Mouse (Mus musculus) limb, embryonic 12.5 days (tissue): ENCODE results near the gene Rapgef6. TPM values are rescaled to one million over a fixed set of nuclear protein-coding genes. Genes with fewer than 3 reads are reported as not detected.

Experiments
- ATAC-seq: fragments of 200-750 bp; cut with Nextera tagmentation; 2 replicates; pipeline ENCODE4 v1.8.0; 2017; ENCODE audit warnings: low read depth, moderate TSS enrichment; ENCODE audit not compliant: insufficient number of reproducible peaks, insufficient read depth, low FRiP score, low TSS enrichment
- H3K27ac ChIP-seq: fragments of 300-500 bp; sonication (generic); 2 replicates; pipeline ENCODE4 v1.5.1; 2016; ENCODE audit warnings: mild to moderate bottlenecking, moderate library complexity
- H3K27me3 ChIP-seq: fragments of 300-500 bp; sonication (generic); 2 replicates; pipeline ENCODE4 v1.6.1; 2016; ENCODE audit warnings: mild to moderate bottlenecking, moderate library complexity
- H3K36me3 ChIP-seq: fragments of 300-500 bp; sonication (generic); 2 replicates; pipeline ENCODE4 v1.6.1; 2016; ENCODE audit warnings: mild to moderate bottlenecking, moderate library complexity
- H3K4me1 ChIP-seq: fragments of 300-500 bp; sonication (generic); replicated peaks from 2 replicates; pipeline ENCODE4 v1.6.1; 2016
- H3K4me2 ChIP-seq: fragments of 300-500 bp; sonication (generic); 2 replicates; pipeline ENCODE4 v1.6.1; 2016; ENCODE audit warnings: mild to moderate bottlenecking, moderate library complexity
- H3K4me3 ChIP-seq: fragments of 300-500 bp; sonication (generic); replicated peaks from 2 replicates; pipeline ENCODE4 v1.5.1; 2016; ENCODE audit warnings: mild to moderate bottlenecking
- H3K9ac ChIP-seq: fragments of 300-500 bp; sonication (generic); replicated peaks from 2 replicates; pipeline ENCODE4 v1.6.1; 2016; ENCODE audit warnings: mild to moderate bottlenecking, moderate library complexity
- H3K9me3 ChIP-seq: fragments of 300-500 bp; sonication (generic); 2 replicates; pipeline ENCODE4 v1.6.1; 2016; ENCODE audit warnings: mild to moderate bottlenecking, moderate library complexity
- WGBS: fragments of 180-500 bp; shearing (Covaris S2); methylation state at CpG from one replicate; pipeline ENCODE4 v1.1.7; 2016; 5-methylcytosine and 5-hydroxymethylcytosine counted together
- polyA plus RNA-seq: library from polyadenylated mRNA; unstranded; fragments of >200 nt; fragmentation: Nextera tagmentation; extraction: Ambion mirVana; gene quantifications from 2 replicates; pipeline ENCODE4 v1.2.1, GENCODE M21; 2016

Rapgef6 gene
- polyA plus RNA-seq, 1 experiment from 2014 or later, result 37.9 TPM

DNA sequence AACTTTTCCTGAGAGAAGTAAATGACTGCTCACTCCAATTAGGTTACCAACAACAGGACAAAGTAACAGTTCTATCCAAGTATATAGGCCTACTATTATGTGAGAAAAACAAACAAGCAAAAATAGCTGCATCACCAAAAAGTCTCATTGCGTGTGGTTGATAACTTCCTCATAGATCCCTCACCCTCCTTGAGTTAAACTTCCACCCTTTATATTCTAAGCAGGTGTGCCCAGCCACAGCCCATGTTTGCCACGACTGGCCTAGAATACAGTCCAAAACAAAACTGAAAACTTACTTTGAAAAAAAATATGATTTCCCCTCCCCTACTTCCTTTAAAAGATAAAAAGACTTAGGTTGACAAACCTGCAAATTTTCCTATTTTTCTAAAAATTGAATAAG lies 5.4 kb downstream of the Rapgef6 start:
- no peaks in the 10 kb centered on the region for H3K27me3 ChIP-seq
- no peak overlapping the region for H3K4me2 ChIP-seq
- H3K36me3 ChIP-seq, result no peaks in the 10 kb centered on the region
- 88% methylated on average over 2 of the region's 2 CpGs for WGBS
- H3K27ac ChIP-seq, result no peak overlapping the region
- peaks cover 10% of the 10 kb centered on the region for H3K4me1 ChIP-seq
- no peak overlapping the region for H3K4me3 ChIP-seq
- ATAC-seq, result no peak
- H3K9ac ChIP-seq, result no peak overlapping the region
- H3K9me3 ChIP-seq, result no peaks in the 10 kb centered on the region

DNA sequence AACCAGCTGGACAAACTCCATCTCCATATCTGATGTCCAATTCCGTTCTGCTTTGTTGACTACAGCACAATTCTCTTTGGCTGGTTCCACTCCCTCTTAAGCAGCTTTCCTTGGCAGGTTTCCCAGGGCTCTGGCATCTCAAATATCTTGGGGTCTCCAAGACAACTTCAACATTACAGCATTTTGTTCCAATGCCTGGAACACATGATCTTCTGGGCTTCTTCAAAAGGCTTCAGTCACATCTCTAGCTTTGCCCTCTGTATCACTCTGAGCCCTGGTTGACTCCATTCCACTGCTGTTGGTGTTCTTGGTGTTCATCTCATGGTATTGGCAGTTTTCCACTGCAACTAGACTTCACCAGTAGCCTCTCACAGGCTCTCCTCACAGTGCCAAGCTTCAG lies 7.7 kb downstream of the Rapgef6 start:
- 86% methylated on average over 1 of the region's 1 CpGs for WGBS
- no peak overlapping the region for H3K9ac ChIP-seq
- H3K4me1 ChIP-seq, result no peaks in the 10 kb centered on the region
- no peaks in the 10 kb centered on the region for H3K27me3 ChIP-seq
- no peak overlapping the region for H3K4me2 ChIP-seq
- no peak for ATAC-seq
- H3K4me3 ChIP-seq, result no peak overlapping the region
- no peaks in the 10 kb centered on the region for H3K9me3 ChIP-seq
- no peaks in the 10 kb centered on the region for H3K36me3 ChIP-seq
- H3K27ac ChIP-seq, result no peak overlapping the region

DNA sequence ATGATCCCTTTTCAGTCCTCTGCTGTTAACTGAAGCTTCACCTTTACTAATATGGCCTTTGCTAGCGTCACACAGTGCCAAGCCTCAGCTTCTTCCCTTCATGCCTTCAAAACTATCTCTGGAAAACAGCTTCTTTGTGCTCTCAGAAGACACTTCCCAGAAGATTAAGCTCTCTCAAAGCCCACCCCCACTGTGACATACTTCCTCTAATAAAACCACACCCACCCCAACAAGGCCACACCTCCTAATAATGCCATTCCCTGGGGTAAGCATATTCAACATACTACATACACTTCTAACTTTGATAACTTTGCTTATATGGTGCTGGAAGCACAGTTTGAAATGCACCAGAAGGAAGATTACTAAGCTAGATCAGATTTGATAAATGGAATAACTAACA lies 8.3 kb downstream of the Rapgef6 start:
- ATAC-seq, result no peak
- Histone ChIP-seq H3K27ac (no peak overlapping the region), H3K27me3 (no peaks in the 10 kb centered on the region), H3K9ac (no peak overlapping the region), H3K4me3 (no peak overlapping the region), H3K9me3 (no peaks in the 10 kb centered on the region), H3K36me3 (no peaks in the 10 kb centered on the region), H3K4me1 (no peaks in the 10 kb centered on the region), H3K4me2 (no peak overlapping the region)
- 90% methylated on average over 1 of the region's 1 CpGs for WGBS

DNA sequence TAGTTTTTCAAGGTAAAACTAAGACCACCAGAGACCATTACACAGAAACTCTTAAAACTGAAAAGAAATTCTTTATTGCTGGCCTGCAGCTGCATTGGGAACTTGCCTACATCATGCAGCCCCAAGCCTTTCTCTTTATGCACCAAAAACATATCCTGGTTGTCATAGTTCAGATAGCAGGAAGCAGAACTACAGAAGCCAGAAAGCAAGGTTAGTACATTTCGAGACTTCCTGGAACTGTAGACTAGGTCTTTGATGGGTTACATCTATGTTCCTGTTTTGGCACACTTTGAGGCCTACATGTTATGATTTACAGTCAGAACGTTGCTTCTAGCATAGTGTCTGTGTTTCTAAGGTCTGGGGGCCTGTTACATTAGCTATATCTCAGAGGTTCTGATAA lies 11.2 kb downstream of the Rapgef6 start:
- Histone ChIP-seq H3K27me3 (no peaks in the 10 kb centered on the region), H3K36me3 (no peaks in the 10 kb centered on the region), H3K4me2 (no peak overlapping the region), H3K9ac (no peak overlapping the region), H3K9me3 (no peaks in the 10 kb centered on the region), H3K4me3 (no peak overlapping the region), H3K4me1 (no peaks in the 10 kb centered on the region), H3K27ac (no peak overlapping the region)
- ATAC-seq, result no peak
- 87% methylated on average over 2 of the region's 2 CpGs for whole genome bisulfite sequencing

DNA sequence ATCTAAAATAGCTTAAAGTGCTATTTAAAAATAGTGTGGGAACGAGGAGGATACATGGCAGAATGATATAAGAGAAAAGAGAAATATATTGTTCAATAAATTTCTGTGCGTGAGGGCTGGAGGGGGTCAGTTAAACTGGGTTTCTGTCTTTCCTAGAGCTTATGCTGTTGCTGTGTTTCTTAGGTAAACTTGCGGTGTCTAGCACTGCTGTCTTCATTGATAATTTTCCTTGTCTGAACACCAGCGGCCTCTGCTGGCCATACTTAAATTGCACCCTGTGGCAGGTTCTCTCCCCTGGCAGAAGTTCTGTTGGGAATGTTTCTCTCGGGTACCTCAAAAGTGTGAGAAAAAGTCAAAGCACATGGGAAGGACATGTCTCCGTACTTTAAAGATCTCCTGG lies 12.2 kb downstream of the Rapgef6 start:
- H3K27me3 ChIP-seq, result no peaks in the 10 kb centered on the region
- no peaks in the 10 kb centered on the region for H3K9me3 ChIP-seq
- no peak overlapping the region for H3K4me3 ChIP-seq
- no peak overlapping the region for H3K4me2 ChIP-seq
- ATAC-seq, result no peak
- H3K27ac ChIP-seq, result no peak overlapping the region
- H3K9ac ChIP-seq, result no peak overlapping the region
- no peaks in the 10 kb centered on the region for H3K4me1 ChIP-seq
- no peaks in the 10 kb centered on the region for H3K36me3 ChIP-seq
- WGBS, result 57% methylated on average over 6 of the region's 6 CpGs

DNA sequence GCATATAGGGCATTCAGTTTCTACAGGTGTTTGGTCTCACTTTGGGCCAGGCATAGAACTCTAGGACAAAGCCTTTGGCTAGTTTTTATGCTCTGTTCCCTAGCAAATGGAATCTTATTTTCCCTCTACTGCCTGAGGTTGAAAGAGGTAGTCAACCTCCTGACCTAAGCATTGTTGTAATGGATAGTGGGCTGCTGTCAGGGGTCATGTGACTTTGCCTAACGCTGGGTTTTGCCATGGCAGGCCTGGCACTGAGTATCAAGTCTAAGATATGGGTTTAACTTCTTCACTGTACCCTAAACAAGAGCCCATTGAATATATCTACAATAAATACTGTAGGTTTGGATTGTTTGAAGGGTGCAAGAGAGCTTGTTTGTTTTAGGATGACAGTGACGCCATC lies 16.4 kb downstream of the Rapgef6 start:
- no peak for ATAC-seq
- Histone ChIP-seq H3K36me3 (no peaks in the 10 kb centered on the region), H3K27ac (no peak overlapping the region), H3K4me3 (no peak overlapping the region), H3K4me2 (no peak overlapping the region), H3K9me3 (no peaks in the 10 kb centered on the region), H3K4me1 (no peaks in the 10 kb centered on the region), H3K27me3 (no peaks in the 10 kb centered on the region), H3K9ac (no peak overlapping the region)
- 80% methylated on average over 2 of the region's 2 CpGs for WGBS

DNA sequence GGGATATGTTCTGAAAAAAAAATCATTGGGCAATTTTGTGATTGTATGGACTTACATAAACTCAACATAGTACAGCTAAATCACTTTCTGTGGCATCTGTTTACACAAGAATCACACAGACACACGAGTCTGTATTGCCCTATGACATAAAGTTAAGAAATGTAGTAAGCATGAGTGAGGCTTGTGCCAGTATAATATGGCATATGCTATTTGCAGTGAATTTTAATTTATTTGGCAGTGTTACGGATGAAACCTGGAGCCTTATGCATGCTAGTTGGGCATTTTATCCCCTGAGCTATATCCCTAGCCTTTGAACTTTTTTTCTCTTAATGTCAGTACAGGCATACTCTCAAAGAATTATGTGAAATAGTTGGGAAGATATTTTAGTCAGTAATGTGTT lies 16.8 kb downstream of the Rapgef6 start:
- 86% methylated on average over 2 of the region's 2 CpGs for WGBS
- no peak overlapping the region for H3K27ac ChIP-seq
- no peaks in the 10 kb centered on the region for H3K27me3 ChIP-seq
- no peak overlapping the region for H3K4me2 ChIP-seq
- H3K4me3 ChIP-seq, result no peak overlapping the region
- ATAC-seq, result no peak
- H3K9me3 ChIP-seq, result no peaks in the 10 kb centered on the region
- H3K36me3 ChIP-seq, result no peaks in the 10 kb centered on the region
- H3K9ac ChIP-seq, result no peak overlapping the region
- no peaks in the 10 kb centered on the region for H3K4me1 ChIP-seq

DNA sequence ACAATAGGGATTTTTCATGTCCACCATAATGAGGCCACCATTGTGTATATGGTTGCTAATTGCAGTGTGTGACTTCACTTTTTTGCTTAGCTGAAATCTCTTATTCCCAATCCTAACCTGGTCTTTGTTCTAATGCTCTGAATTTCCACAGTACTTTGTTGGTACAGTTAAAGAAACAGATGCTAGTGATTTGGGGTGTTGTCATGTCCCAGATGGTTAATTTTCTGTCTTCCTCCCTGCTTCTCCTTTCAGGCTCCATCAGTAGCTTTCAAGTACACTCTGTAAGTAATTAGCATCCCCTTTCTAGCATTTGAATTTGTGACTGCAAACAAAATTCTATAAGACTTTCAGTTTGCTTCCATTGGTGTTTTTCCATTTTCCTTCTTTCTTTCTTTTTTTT lies 17.7 kb downstream of the Rapgef6 start:
- no peaks in the 10 kb centered on the region for H3K4me1 ChIP-seq
- H3K27me3 ChIP-seq, result no peaks in the 10 kb centered on the region
- H3K4me3 ChIP-seq, result no peak overlapping the region
- no peaks in the 10 kb centered on the region for H3K9me3 ChIP-seq
- no peak overlapping the region for H3K4me2 ChIP-seq
- no peak overlapping the region for H3K9ac ChIP-seq
- no peak for ATAC-seq
- no peaks in the 10 kb centered on the region for H3K36me3 ChIP-seq
- H3K27ac ChIP-seq, result no peak overlapping the region

DNA sequence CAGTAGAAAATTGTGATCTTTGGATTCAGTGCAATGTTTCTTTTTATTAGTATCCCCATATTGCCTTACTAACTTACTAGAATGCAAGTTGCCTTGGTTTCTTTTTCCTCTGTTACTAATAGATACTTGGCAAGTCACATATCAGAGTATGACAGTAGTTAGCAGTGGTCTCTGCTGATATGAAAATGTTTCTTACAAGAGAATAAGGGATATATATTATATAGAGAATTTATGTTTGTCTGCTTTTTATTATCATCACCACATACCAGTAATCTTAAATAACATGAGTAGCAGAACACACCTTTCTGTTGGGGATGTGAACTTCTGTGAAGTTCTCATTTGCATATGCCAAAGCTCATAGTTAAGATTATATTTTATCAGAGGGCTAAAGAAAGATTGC lies 19.8 kb downstream of the Rapgef6 start:
- no peaks in the 10 kb centered on the region for H3K9me3 ChIP-seq
- no peak overlapping the region for H3K4me2 ChIP-seq
- H3K36me3 ChIP-seq, result 0 out of 2 replicates have a peak, but pooled peaks cover under 1% of the 10 kb centered on the region
- ATAC-seq, result no peak
- no peaks in the 10 kb centered on the region for H3K27me3 ChIP-seq
- H3K9ac ChIP-seq, result no peak overlapping the region
- H3K4me3 ChIP-seq, result no peak overlapping the region
- H3K27ac ChIP-seq, result no peak overlapping the region
- H3K4me1 ChIP-seq, result no peaks in the 10 kb centered on the region

DNA sequence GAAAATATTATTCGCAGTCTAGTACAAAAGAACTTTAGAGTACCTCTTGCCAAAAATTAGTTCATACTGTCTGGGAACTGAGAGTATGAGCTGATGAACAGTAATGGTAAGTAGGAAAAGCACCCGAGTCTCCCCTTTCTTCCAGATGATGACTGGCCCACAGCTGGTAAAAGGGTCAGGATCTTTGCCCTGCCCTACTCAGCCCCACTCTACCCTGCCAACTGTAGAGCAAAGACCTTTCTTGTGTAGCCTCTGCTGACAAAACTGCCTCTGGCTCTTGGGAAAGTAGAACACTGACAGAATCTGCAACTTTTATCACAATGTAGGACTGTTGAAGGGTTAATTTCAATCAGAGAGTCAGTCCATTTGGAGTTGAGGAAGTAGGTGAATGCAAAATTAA lies 32.3 kb downstream of the Rapgef6 start:
- H3K9me3 ChIP-seq, result no peaks in the 10 kb centered on the region
- no peak overlapping the region for H3K9ac ChIP-seq
- no peaks in the 10 kb centered on the region for H3K4me1 ChIP-seq
- H3K36me3 ChIP-seq, result no peaks in the 10 kb centered on the region
- WGBS, result 85% methylated on average over 2 of the region's 2 CpGs
- no peak overlapping the region for H3K27ac ChIP-seq
- H3K4me3 ChIP-seq, result no peak overlapping the region
- no peak overlapping the region for H3K4me2 ChIP-seq
- no peak for ATAC-seq
- no peaks in the 10 kb centered on the region for H3K27me3 ChIP-seq

DNA sequence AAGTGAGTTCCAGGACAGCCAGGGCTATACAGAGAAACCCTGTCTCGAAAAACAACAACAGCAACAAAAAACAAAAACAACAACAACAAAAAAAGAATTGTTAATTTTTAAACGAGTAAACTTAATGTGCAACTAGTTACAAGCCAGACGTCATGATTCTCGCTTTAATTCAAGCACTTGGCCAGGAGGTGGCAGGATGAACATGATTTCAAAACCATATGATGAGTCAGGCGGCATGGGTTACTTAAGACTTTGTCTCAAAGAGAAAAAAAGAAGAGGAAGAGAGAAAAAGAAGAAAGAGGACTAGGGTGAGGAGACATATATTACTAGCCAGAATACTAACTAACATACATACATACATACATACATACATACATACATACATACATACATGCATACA lies 40.1 kb downstream of the Rapgef6 start:
- no peak overlapping the region for H3K9ac ChIP-seq
- 91% methylated on average over 5 of the region's 5 CpGs for WGBS
- no peak for ATAC-seq

DNA sequence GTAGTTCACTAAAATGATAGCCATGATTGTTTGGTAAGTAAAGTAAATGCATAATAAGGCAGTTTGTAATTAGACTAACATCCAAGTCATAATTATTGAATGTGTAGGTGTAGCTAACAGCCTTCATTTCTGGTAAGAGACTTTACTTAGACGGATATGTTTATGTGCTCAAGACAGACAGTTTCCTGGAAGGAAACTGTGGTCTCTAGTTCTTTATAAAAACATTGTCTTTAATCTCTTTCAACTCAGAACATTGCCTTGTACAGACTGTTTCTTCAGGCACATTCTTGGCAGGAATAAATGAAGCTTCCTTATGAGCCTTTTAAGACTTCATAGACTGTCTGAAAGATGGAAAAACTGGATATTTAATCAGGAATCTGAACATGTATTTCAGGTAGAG lies 45.3 kb downstream of the Rapgef6 start:
- H3K9me3 ChIP-seq, result no peaks in the 10 kb centered on the region
- 79% methylated on average over 1 of the region's 1 CpGs for WGBS

More for the DNA sequence above, 40.1 kb downstream of the Rapgef6 start:
- H3K4me1 ChIP-seq, result no peaks in the 10 kb centered on the region
- no peak overlapping the region for H3K4me2 ChIP-seq
- H3K4me3 ChIP-seq, result no peak overlapping the region
- H3K27ac ChIP-seq, result no peak overlapping the region
- no peaks in the 10 kb centered on the region for H3K36me3 ChIP-seq
- no peaks in the 10 kb centered on the region for H3K27me3 ChIP-seq
- H3K9me3 ChIP-seq, result no peaks in the 10 kb centered on the region

More for the DNA sequence above, 45.3 kb downstream of the Rapgef6 start:
- no peak for ATAC-seq
- Histone ChIP-seq H3K4me2 (no peak overlapping the region), H3K27me3 (no peaks in the 10 kb centered on the region), H3K36me3 (no peaks in the 10 kb centered on the region), H3K4me1 (no peaks in the 10 kb centered on the region), H3K27ac (no peak overlapping the region), H3K9ac (no peak overlapping the region), H3K4me3 (no peak overlapping the region)
